Mouse (Mus musculus) limb, embryonic 14.5 days (tissue): ENCODE measurements around the gene Dlg2. TPM values are rescaled to one million over a fixed set of nuclear protein-coding genes. Genes with fewer than 3 reads are reported as not detected.
A peak's percentile ranks its signal among the peaks of the same experiment; 100 is the strongest.

ENCODE experiments used
- ATAC-seq: fragments of 200-750 bp; cut with Nextera tagmentation; 2 replicates; pipeline ENCODE4 v1.8.0; 2017; ENCODE audit warnings: low read depth, moderate number of reproducible peaks, moderate TSS enrichment; ENCODE audit not compliant: low FRiP score
- DNase-seq: peaks from one replicate; pipeline ENCODE4 v3.0.0-alpha.2; 2015; ENCODE audit warnings: low spot score
- H3K27ac ChIP-seq: fragments of 300-500 bp; sonication (generic); replicated peaks from 2 replicates; pipeline ENCODE4 v1.5.1; 2014; ENCODE audit warnings: low read depth, mild to moderate bottlenecking, low read length, moderate library complexity, mixed read lengths
- H3K27me3 ChIP-seq: fragments of 300-500 bp; sonication (generic); 2 replicates; pipeline ENCODE4 v1.6.1; 2014; ENCODE audit warnings: low read length, mixed read lengths; ENCODE audit not compliant: control insufficient read depth, insufficient read depth
- H3K36me3 ChIP-seq: fragments of 300-500 bp; sonication (generic); 2 replicates; pipeline ENCODE4 v1.6.1; 2014; ENCODE audit warnings: mild to moderate bottlenecking, low read length, moderate library complexity, mixed read lengths; ENCODE audit not compliant: control insufficient read depth, insufficient read depth
- H3K4me1 ChIP-seq: fragments of 300-500 bp; sonication (generic); 2 replicates; pipeline ENCODE4 v1.6.1; 2014; ENCODE audit warnings: antibody characterized with exemption, low read length, mixed read lengths; ENCODE audit not compliant: control insufficient read depth, insufficient read depth
- H3K4me2 ChIP-seq: fragments of 300-500 bp; sonication (generic); replicated peaks from 2 replicates; pipeline ENCODE4 v1.6.1; 2014; ENCODE audit warnings: low read depth, mild to moderate bottlenecking, low read length, moderate library complexity; ENCODE audit not compliant: severe bottlenecking
- H3K4me3 ChIP-seq: fragments of 300-500 bp; sonication (generic); replicated peaks from 2 replicates; pipeline ENCODE4 v1.5.1; 2014; ENCODE audit warnings: low read length
- H3K9ac ChIP-seq: fragments of 300-500 bp; sonication (generic); 2 replicates; pipeline ENCODE4 v1.6.1; 2014; ENCODE audit warnings: mild to moderate bottlenecking, low read depth, low read length, moderate library complexity; ENCODE audit not compliant: severe bottlenecking
- H3K9me3 ChIP-seq: fragments of 300-500 bp; sonication (generic); 2 replicates; pipeline ENCODE4 v1.6.1; 2016; ENCODE audit warnings: low read length; ENCODE audit not compliant: control insufficient read depth
- POLR2A ChIP-seq: fragments of 200-500 bp; IDR thresholded peaks from 2 replicates; pipeline ENCODE4 v1.8.0; 2012; ENCODE audit warnings: inconsistent platforms, mild to moderate bottlenecking, moderate library complexity, borderline replicate concordance; ENCODE audit not compliant: insufficient read depth, insufficient read length; ENCODE audit errors: extremely low read depth
- WGBS: fragments of 180-500 bp; shearing (Covaris S2); extraction: QIAGEN DNeasy Blood & Tissue Kit; methylation state at CpG from one replicate; pipeline ENCODE4 v1.1.7; 2014; 5-methylcytosine and 5-hydroxymethylcytosine counted together
- polyA plus RNA-seq, 2 experiments: library from polyadenylated mRNA; depleted of rRNA in 1 of 2; stranded (reverse) in 1 of 2; unstranded in 1 of 2; fragments of >200 nt; fragmentation: Nextera tagmentation in 1 of 2; extraction: Ambion mirVana in 1 of 2; gene quantifications; 2 replicates each; pipeline versions ENCODE4 v1.2.1 to v1.2.3; 2012 to 2014

Dlg2 gene
- polyA plus RNA-seq, 2 experiments, result 4.6 to 7.3 TPM

DNA sequence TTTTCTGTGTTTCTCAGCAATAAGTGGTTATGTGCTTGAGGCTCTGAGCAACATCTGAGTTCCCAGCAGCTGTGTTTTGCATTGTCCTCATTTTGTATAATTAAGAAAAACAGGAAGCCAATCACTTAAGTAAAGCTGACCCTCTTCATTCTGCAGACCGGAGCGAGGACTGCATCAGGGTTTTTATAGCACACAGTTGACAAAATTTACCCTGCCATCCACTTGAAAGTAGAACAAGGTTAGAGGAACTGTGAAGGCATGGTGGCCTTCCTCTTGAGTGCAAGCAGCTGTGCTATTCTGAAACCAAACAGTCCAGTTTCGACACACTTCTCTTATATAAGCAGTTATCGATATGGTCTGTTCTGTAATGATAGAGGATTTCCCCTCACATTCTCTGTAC lies 947.3 kb downstream of the Dlg2 start:
- Histone ChIP-seq H3K4me3 (no peak overlapping the region), H3K4me1 (no peaks in the 10 kb centered on the region), H3K9me3 (no peaks in the 10 kb centered on the region), H3K27me3 (no peaks in the 10 kb centered on the region), H3K4me2 (no peak overlapping the region), H3K9ac (no peak overlapping the region), H3K27ac (no peak overlapping the region), H3K36me3 (no peaks in the 10 kb centered on the region)
- WGBS, result 67% methylated on average over 4 of the region's 4 CpGs
- DNase-seq (no peak), ATAC-seq (no peak)
- no peak for TF ChIP-seq POLR2A

DNA sequence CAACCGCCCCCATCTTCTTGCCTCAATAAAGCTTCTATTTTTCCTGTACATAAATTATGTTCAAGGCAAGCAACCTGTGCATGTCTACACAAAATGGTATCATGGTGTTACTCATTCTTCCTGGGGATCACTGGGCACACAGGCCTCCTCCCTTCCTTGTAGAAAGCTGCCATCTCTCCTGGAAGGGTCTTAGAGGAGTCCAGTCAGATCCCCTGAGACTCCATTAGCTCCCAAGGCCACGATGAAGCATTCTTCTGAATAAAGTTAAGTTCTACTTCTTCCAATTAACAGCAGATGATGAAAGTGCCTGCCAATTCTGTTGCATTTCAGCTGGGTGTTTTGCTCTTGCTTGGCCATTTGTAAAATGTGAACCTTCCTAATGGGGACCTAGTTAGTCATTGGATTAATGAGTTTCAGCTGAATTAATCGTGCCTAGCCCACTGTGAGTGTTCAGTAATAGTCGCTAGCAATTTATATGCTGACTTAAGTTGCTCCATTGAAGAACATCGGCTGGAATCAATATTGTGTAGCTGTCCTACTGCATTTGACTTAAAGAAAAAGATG lies 953.3 kb downstream of the Dlg2 start:
- Histone ChIP-seq H3K27me3 (no peaks in the 10 kb centered on the region; the same call in 1 of the 2 replicates), H3K9me3 (no peaks in the 10 kb centered on the region), H3K4me1 (no peaks in the 10 kb centered on the region), H3K4me3 (no peak overlapping the region), H3K27ac (no peak overlapping the region), H3K4me2 (no peak overlapping the region), H3K9ac (no peak overlapping the region), H3K36me3 (no peaks in the 10 kb centered on the region)
- ATAC-seq (no peak), DNase-seq (no peak)
- whole genome bisulfite sequencing, result 48% methylated on average over 5 of the region's 5 CpGs
- no peak for TF ChIP-seq POLR2A

DNA sequence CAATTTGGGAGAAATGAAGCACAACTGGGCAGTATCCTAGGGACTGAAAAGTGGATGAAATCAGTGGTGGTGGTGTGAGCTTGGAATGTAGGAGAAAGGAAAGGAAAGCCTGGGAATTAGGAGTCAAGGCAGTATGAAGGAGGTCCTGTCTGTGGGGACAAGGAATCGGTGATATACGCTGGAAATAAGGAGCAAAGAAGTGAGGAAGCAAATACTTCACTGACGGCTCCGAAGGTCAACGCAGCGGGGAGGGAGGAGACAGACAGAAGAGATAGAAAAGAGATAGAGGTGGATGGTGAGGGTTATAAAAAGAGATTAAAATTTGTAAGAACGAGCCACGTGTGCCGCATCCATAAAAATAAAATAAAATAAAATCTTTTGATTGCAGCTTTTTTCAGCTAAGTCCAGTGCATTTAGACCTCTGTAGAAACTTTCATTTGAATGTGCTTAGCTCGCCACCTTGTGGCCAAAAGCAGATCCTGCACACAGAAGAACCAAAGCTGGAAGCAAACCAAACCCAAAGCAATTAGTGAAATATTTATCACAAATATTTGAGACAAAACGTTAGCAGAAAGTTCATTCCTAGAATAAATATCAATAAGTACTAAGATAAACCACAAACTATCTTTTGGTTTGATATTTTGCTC lies 955.2 kb downstream of the Dlg2 start:
- no peak overlapping the region for H3K27ac ChIP-seq
- peak; percentile 55; the same call in 1 of the 2 replicates for ATAC-seq
- no peak overlapping the region for H3K9ac ChIP-seq
- WGBS, result 37% methylated on average over 11 of the region's 11 CpGs
- no peak overlapping the region for H3K4me2 ChIP-seq
- no peaks in the 10 kb centered on the region for H3K4me1 ChIP-seq
- no peaks in the 10 kb centered on the region for H3K9me3 ChIP-seq
- no peak overlapping the region for H3K4me3 ChIP-seq
- H3K36me3 ChIP-seq, result no peaks in the 10 kb centered on the region
- no peak for TF ChIP-seq POLR2A
- no peaks in the 10 kb centered on the region; the same call in 1 of the 2 replicates for H3K27me3 ChIP-seq
- peak; percentile 37 for DNase-seq

DNA sequence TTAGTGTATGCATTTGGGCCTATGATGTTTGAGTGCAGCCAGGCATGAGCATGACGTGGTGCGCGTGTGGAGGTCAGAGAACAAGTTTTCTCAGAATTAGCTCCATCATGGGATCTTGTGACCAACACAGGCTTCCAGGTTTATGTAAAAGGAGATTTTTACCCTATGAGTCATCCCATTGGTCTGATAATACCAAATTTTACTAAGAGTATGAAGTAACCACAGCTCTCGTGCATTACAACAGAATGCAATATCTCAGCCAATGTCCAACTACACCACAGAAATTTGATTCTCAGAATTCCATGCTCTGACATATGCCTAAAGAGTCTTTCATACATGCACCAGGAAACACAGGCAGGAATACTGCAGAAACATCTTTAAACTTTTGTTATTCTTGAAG lies 956.1 kb downstream of the Dlg2 start:
- H3K9me3 ChIP-seq, result no peaks in the 10 kb centered on the region
- no peak overlapping the region for H3K27ac ChIP-seq
- H3K27me3 ChIP-seq, result no peaks in the 10 kb centered on the region; the same call in 1 of the 2 replicates
- H3K9ac ChIP-seq, result no peak overlapping the region
- DNase-seq, result no peak
- no peaks in the 10 kb centered on the region for H3K4me1 ChIP-seq
- no peak overlapping the region for H3K4me3 ChIP-seq
- H3K36me3 ChIP-seq, result no peaks in the 10 kb centered on the region
- no peak for ATAC-seq
- 81% methylated on average over 4 of the region's 4 CpGs for WGBS
- no peak overlapping the region for H3K4me2 ChIP-seq
- no peak for TF ChIP-seq POLR2A

DNA sequence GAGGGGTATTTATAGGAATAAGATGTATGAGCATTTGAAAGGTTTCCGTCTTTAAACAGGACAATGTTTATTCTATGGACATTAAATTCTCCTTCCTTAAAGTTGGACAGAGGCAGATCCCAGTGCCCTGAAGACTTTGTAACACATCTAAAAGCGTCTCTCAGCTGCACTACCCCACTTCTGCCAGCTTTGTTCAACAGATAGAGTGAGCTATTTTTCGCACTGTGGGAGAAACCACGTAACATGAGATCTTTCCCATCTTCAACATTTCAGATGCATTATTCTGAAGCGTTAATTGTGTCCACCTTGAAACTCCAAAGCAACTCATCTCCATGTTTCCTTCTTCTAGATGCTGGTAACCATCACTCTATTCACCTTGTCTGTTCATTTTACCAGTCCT lies 958.3 kb downstream of the Dlg2 start:
- Histone ChIP-seq H3K9me3 (no peaks in the 10 kb centered on the region), H3K36me3 (no peaks in the 10 kb centered on the region), H3K27me3 (no peaks in the 10 kb centered on the region; the same call in 1 of the 2 replicates), H3K4me3 (no peak overlapping the region), H3K4me2 (no peak overlapping the region), H3K27ac (no peak overlapping the region), H3K9ac (no peak overlapping the region), H3K4me1 (no peaks in the 10 kb centered on the region)
- ATAC-seq, result no peak
- 75% methylated on average over 5 of the region's 5 CpGs for WGBS
- TF ChIP-seq POLR2A, result no peak
- no peak for DNase-seq

DNA sequence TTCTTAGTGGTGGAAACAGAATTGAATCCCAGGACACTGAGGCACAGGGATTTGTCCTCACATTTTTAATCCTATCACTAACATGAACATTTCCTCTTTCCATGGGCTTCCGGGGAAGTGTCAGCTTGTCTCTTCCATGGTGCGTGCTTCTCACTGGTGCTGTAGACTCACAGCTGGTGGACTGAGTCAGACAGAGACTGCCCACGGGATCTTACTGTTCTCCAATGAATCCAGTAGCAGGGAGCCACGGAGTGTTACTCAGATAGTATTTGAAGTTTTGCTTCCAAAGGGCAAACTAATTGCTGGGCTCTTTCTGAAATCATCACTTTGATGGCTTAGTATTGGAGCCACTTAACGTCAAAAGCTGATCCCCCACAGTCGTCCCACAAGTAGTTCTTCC lies 963.9 kb downstream of the Dlg2 start:
- no peak for ATAC-seq
- no peak for TF ChIP-seq POLR2A
- Histone ChIP-seq H3K4me2 (no peak overlapping the region), H3K27me3 (no peaks in the 10 kb centered on the region), H3K4me3 (no peak overlapping the region), H3K27ac (no peak overlapping the region), H3K9ac (no peak overlapping the region), H3K9me3 (no peaks in the 10 kb centered on the region), H3K4me1 (no peaks in the 10 kb centered on the region), H3K36me3 (no peaks in the 10 kb centered on the region)
- 76% methylated on average over 6 of the region's 6 CpGs for WGBS
- no peak for DNase-seq
